Mouse (Mus musculus): ENCODE data around the gene Tor3a. TPM values are rescaled to one million over a fixed set of nuclear protein-coding genes. Genes with fewer than 3 reads are reported as not detected.

Gene Tor3a
- polyA plus RNA-seq, 2 experiments: 7.6 to 10.1 TPM

DNA sequence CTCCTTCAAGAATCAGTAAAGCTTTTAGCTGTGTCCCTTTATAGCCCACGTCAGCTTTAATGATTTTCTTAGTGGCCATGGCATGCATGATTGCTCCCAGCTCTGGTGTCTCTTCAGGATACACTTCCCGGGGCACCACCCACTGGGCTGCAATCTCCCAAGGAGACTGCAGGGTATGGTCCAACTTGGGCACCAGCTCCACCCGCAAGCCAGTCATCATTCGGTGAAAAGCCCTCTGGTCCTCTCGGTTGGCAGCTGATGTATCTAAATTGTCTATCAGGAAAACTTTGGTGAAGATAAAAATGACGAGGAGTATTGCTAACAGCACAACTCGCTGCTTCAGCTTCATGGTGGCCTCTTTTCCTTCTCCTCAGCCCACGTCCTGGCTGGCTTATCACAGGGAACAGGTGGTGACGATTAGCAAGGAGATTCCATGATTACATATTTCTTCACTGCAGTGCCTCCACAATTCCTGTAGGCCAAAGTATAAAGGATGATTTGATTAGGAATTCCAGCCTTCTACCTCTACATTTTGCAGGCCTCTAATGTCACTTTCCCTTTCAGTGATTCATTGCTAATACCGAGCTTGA is 31.6 kb upstream of the Tor3a start:
- peaks cover 9% of the 10 kb centered on the region; the same call in 1 of the 2 replicates for H3K4me1 ChIP-seq (ENCODE audit: control insufficient read depth, insufficient read depth, low read length)
- 79% methylated on average over 10 of the region's 10 CpGs for WGBS
- H3K27ac ChIP-seq (replicated peaks; ENCODE audit: low read depth, low read length): no peak overlapping the region

DNA sequence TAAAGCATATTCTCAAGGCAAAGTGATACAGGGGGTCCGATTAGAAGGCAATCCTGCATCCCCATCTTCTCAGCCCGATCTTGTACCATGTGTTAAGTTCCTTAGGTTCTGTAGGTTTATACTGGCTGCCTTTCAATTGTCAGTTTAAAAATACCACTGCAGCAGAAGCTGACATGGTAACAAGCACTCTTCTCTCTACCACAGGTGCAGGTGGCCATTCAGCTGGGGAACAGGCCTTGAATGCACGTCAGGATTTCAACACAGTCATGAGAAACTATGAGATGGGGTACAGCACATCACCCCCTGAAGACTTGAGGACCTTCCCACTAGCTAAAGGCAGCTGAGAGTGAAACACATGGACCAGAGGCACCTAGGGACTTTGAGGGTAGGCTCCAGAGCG is 29.3 kb upstream of the Tor3a start:
- WGBS: 89% methylated on average over 4 of the region's 4 CpGs
- no peaks in the 10 kb centered on the region for H3K9me3 ChIP-seq (ENCODE audit: control insufficient read depth, low read length)

More for the DNA sequence above, 31.6 kb upstream of the Tor3a start:
- Histone ChIP-seq H3K9ac (ENCODE audit: low read depth, low read length, severe bottlenecking) (no peak overlapping the region), H3K4me3 (replicated peaks; ENCODE audit: low read length) (no peak overlapping the region), H3K27me3 (ENCODE audit: control insufficient read depth, insufficient read depth, low read length) (no peaks in the 10 kb centered on the region), H3K36me3 (ENCODE audit: control insufficient read depth, insufficient read depth, low read length) (peaks cover 35% of the 10 kb centered on the region), H3K4me2 (replicated peaks; ENCODE audit: low read depth, low read length, severe bottlenecking) (no peak overlapping the region), H3K9me3 (ENCODE audit: control insufficient read depth, low read length) (no peaks in the 10 kb centered on the region)
- DNase-seq (ENCODE audit: low spot score) (no peak), ATAC-seq (ENCODE audit: low FRiP score, low read depth) (no peak)
- no peak for TF ChIP-seq POLR2A (IDR thresholded peaks at IDR 0.05; ENCODE audit: borderline replicate concordance, extremely low read depth, insufficient read depth, insufficient read length)

DNA sequence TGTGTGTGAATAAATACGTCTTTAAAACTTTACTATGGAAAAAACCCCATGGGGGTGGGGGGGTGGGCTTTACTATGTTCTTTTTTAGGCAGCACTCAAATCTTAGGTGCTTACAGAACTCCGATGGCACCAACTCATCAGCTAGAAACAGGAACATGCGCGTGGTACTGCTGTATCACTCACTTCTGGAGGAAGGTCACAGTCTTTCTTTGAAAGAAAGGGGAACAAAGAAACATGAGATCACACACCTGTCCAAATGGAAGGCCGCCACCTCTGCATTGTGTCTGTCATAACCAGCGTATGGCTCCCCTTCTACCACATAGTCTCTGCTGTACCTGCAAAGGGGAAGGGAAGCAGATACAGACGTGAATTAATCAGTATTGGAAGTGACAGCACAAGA is 28.0 kb upstream of the Tor3a start:
- Histone ChIP-seq H3K36me3 (ENCODE audit: control insufficient read depth, insufficient read depth, low read length) (peaks cover 61% of the 10 kb centered on the region), H3K4me2 (replicated peaks; ENCODE audit: low read depth, low read length, severe bottlenecking) (no peak overlapping the region), H3K4me3 (replicated peaks; ENCODE audit: low read length) (no peak overlapping the region), H3K27ac (replicated peaks; ENCODE audit: low read depth, low read length) (no peak overlapping the region), H3K9me3 (ENCODE audit: control insufficient read depth, low read length) (no peaks in the 10 kb centered on the region), H3K9ac (ENCODE audit: low read depth, low read length, severe bottlenecking) (no peak overlapping the region), H3K4me1 (ENCODE audit: control insufficient read depth, insufficient read depth, low read length) (no peaks in the 10 kb centered on the region), H3K27me3 (ENCODE audit: control insufficient read depth, insufficient read depth, low read length) (no peaks in the 10 kb centered on the region)
- WGBS: 84% methylated on average over 7 of the region's 7 CpGs
- no peak for DNase-seq (ENCODE audit: low spot score)
- ATAC-seq (ENCODE audit: low FRiP score, low read depth): no peak
- no peak for TF ChIP-seq POLR2A (IDR thresholded peaks at IDR 0.05; ENCODE audit: borderline replicate concordance, extremely low read depth, insufficient read depth, insufficient read length)

More for the DNA sequence above, 29.3 kb upstream of the Tor3a start:
- no peaks in the 10 kb centered on the region for H3K4me1 ChIP-seq (ENCODE audit: control insufficient read depth, insufficient read depth, low read length)
- H3K4me2 ChIP-seq (replicated peaks; ENCODE audit: low read depth, low read length, severe bottlenecking): no peak overlapping the region
- H3K27me3 ChIP-seq (ENCODE audit: control insufficient read depth, insufficient read depth, low read length): no peaks in the 10 kb centered on the region
- TF ChIP-seq POLR2A (IDR thresholded peaks at IDR 0.05; ENCODE audit: borderline replicate concordance, extremely low read depth, insufficient read depth, insufficient read length): no peak
- H3K27ac ChIP-seq (replicated peaks; ENCODE audit: low read depth, low read length): no peak overlapping the region
- ATAC-seq (ENCODE audit: low FRiP score, low read depth): no peak
- no peak overlapping the region for H3K9ac ChIP-seq (ENCODE audit: low read depth, low read length, severe bottlenecking)
- peaks cover 51% of the 10 kb centered on the region for H3K36me3 ChIP-seq (ENCODE audit: control insufficient read depth, insufficient read depth, low read length)
- no peak for DNase-seq (ENCODE audit: low spot score)
- no peak overlapping the region for H3K4me3 ChIP-seq (replicated peaks; ENCODE audit: low read length)

- no peaks in the 10 kb centered on the region for H3K27me3 ChIP-seq (ENCODE audit: control insufficient read depth, insufficient read depth, low read length)
- no peaks in the 10 kb centered on the region for H3K4me1 ChIP-seq (ENCODE audit: control insufficient read depth, insufficient read depth, low read length)
- no peak for TF ChIP-seq POLR2A (IDR thresholded peaks at IDR 0.05; ENCODE audit: borderline replicate concordance, extremely low read depth, insufficient read depth, insufficient read length)
- H3K4me2 ChIP-seq (replicated peaks; ENCODE audit: low read depth, low read length, severe bottlenecking): no peak overlapping the region
- no peak overlapping the region for H3K27ac ChIP-seq (replicated peaks; ENCODE audit: low read depth, low read length)
- ATAC-seq (ENCODE audit: low FRiP score, low read depth) (no peak), DNase-seq (ENCODE audit: low spot score) (no peak)
- no peak overlapping the region for H3K9ac ChIP-seq (ENCODE audit: low read depth, low read length, severe bottlenecking)
- no peak overlapping the region for H3K4me3 ChIP-seq (replicated peaks; ENCODE audit: low read length)
- WGBS: 63% methylated on average over 7 of the region's 7 CpGs
- peaks cover 83% of the 10 kb centered on the region for H3K36me3 ChIP-seq (ENCODE audit: control insufficient read depth, insufficient read depth, low read length)
- H3K9me3 ChIP-seq (ENCODE audit: control insufficient read depth, low read length): no peaks in the 10 kb centered on the region
Observed at GRCm38 (mm10) chr1:156686025-156686661, 12.0 kb upstream of the Tor3a start.

GRCm38 (mm10) chr1:156679599-156679998 is 5.4 kb upstream of the Tor3a start:
- DNase-seq (ENCODE audit: low spot score): no peak
- no peak overlapping the region for H3K4me3 ChIP-seq (replicated peaks; ENCODE audit: low read length)
- H3K9ac ChIP-seq (ENCODE audit: low read depth, low read length, severe bottlenecking): no peak overlapping the region
- H3K27ac ChIP-seq (replicated peaks; ENCODE audit: low read depth, low read length): no peak overlapping the region
- no peak for TF ChIP-seq POLR2A (IDR thresholded peaks at IDR 0.05; ENCODE audit: borderline replicate concordance, extremely low read depth, insufficient read depth, insufficient read length)
- WGBS: 90% methylated on average over 9 of the region's 9 CpGs
- no peak for ATAC-seq (ENCODE audit: low FRiP score, low read depth)
- no peaks in the 10 kb centered on the region for H3K27me3 ChIP-seq (ENCODE audit: control insufficient read depth, insufficient read depth, low read length)
- no peak overlapping the region for H3K4me2 ChIP-seq (replicated peaks; ENCODE audit: low read depth, low read length, severe bottlenecking)
- peaks cover 34% of the 10 kb centered on the region for H3K36me3 ChIP-seq (ENCODE audit: control insufficient read depth, insufficient read depth, low read length)
- H3K9me3 ChIP-seq (ENCODE audit: control insufficient read depth, low read length): no peaks in the 10 kb centered on the region
- H3K4me1 ChIP-seq (ENCODE audit: control insufficient read depth, insufficient read depth, low read length): no peaks in the 10 kb centered on the region
